ENCODE assay signal across 9 mouse cellular contexts in genomic region chr12:36380806-36381205, GRCm38 (mm10). TPM values are rescaled to one million over a fixed set of nuclear protein-coding genes. Genes with fewer than 3 reads are reported as not detected.
DNase-seq lines count a peak whose midpoint lies in the region; ATAC-seq and TF ChIP-seq lines count a peak whose summit lies in the region.
"Had no signal": no experiment of that assay in that cellular context is flagged by ENCODE, and none has a peak within 500 bp of the region (broad histone marks: within the 10 kb centered on the region; RNA-seq: fewer than 3 reads in every experiment).

No protein-coding gene starts in this region.

- DNase-seq in liver, embryonic 11.5 days (ENCODE audit: low spot score) = no peak
- DNase-seq in liver = no peak
- peak; percentile 28 for DNase-seq in embryo, embryonic 11 days
- DNase-seq in midbrain, postnatal 0 days (ENCODE audit: low spot score) = peak; percentile 11
- no peak for DNase-seq in gastrocnemius, adult 8-10 months (ENCODE audit: low spot score in 2 of 2)
- DNase-seq in left cerebral cortex, postnatal 36 days (ENCODE audit: low spot score in 2 of 2) = no peak

- no peaks in the 10 kb centered on the region for H3K36me3 ChIP-seq in liver, embryonic 11.5 days (ENCODE audit: control insufficient read depth, insufficient read depth, low read length)
- H3K36me3 ChIP-seq in intestine, postnatal 0 days (ENCODE audit: control insufficient read depth, insufficient read depth) = no peaks in the 10 kb centered on the region
- no peaks in the 10 kb centered on the region for H3K36me3 ChIP-seq in midbrain, postnatal 0 days (ENCODE audit: insufficient read depth, low read length)

- H3K27ac ChIP-seq in liver, embryonic 11.5 days (ENCODE audit: low read depth, low read length) = no peak overlapping the region
- H3K27ac ChIP-seq in intestine, postnatal 0 days (ENCODE audit: low read depth, low read length) = no peak overlapping the region
- H3K27ac ChIP-seq in midbrain, postnatal 0 days (ENCODE audit: low read depth, low read length) = peak overlapping the region; percentile 98

- no peak for ATAC-seq in liver, embryonic 11.5 days (replicated peaks; ENCODE audit: low FRiP score)
- no peak for ATAC-seq in intestine, postnatal 0 days
- no peak for ATAC-seq in midbrain, postnatal 0 days (ENCODE audit: low FRiP score)
- ATAC-seq in CD4-positive, CD25-positive, alpha-beta regulatory T cell, adult 4 months = no peak

- no peaks in the 10 kb centered on the region for H3K27me3 ChIP-seq in liver, embryonic 11.5 days (replicated peaks; ENCODE audit: control insufficient read depth, insufficient read depth, low read length)
- no peaks in the 10 kb centered on the region for H3K27me3 ChIP-seq in intestine, postnatal 0 days (replicated peaks; ENCODE audit: control insufficient read depth, insufficient read depth, low read length)
- H3K27me3 ChIP-seq in midbrain, postnatal 0 days (ENCODE audit: insufficient read depth, low read length) = no peaks in the 10 kb centered on the region

- TF ChIP-seq CTCF in intestine, postnatal 0 days (IDR thresholded peaks at IDR 0.05; ENCODE audit: low read depth) = no peak
- TF ChIP-seq CTCF in midbrain, postnatal 0 days (IDR thresholded peaks at IDR 0.05) = no peak

- 68% methylated on average over 5 of the region's 5 CpGs for WGBS in liver, embryonic 11.5 days
- 47% methylated on average over 5 of the region's 5 CpGs for WGBS in intestine, postnatal 0 days
- WGBS in midbrain, postnatal 0 days = 75% methylated on average over 5 of the region's 5 CpGs

- peak overlapping the region; percentile 77 for H3K4me2 ChIP-seq in liver, embryonic 11.5 days
- peak overlapping the region; percentile 71 for H3K4me2 ChIP-seq in intestine, postnatal 0 days (replicated peaks; ENCODE audit: low read depth)
- H3K4me2 ChIP-seq in midbrain, postnatal 0 days (ENCODE audit: low read depth, low read length, poor library complexity, severe bottlenecking) = peak overlapping the region; percentile 87; the same call in 1 of the 2 replicates

- H3K4me1 ChIP-seq in liver, embryonic 11.5 days (replicated peaks; ENCODE audit: control insufficient read depth, insufficient read depth, low read length) = peaks cover 6% of the 10 kb centered on the region
- 0 out of 2 replicates have a peak, but pooled peaks cover 7% of the 10 kb centered on the region for H3K4me1 ChIP-seq in intestine, postnatal 0 days (replicated peaks; ENCODE audit: control insufficient read depth, insufficient read depth, low read length)
- H3K4me1 ChIP-seq in midbrain, postnatal 0 days (ENCODE audit: insufficient read depth, low read length) = 0 out of 2 replicates have a peak, but pooled peaks cover 4% of the 10 kb centered on the region

- no peak overlapping the region for H3K9ac ChIP-seq in liver, embryonic 11.5 days (ENCODE audit: low read depth, low read length)
- no peak overlapping the region for H3K9ac ChIP-seq in intestine, postnatal 0 days (ENCODE audit: low read depth, low read length)
- H3K9ac ChIP-seq in midbrain, postnatal 0 days (replicated peaks; ENCODE audit: low read length, poor library complexity, severe bottlenecking) = no peak overlapping the region

- no peaks in the 10 kb centered on the region for H3K9me3 ChIP-seq in liver, embryonic 11.5 days (ENCODE audit: control insufficient read depth, low read length)
- no peaks in the 10 kb centered on the region for H3K9me3 ChIP-seq in intestine, postnatal 0 days (ENCODE audit: control insufficient read depth)
- no peaks in the 10 kb centered on the region for H3K9me3 ChIP-seq in midbrain, postnatal 0 days (ENCODE audit: low read length)
- H3K9me3 ChIP-seq: megakaryocyte, embryonic 14.5 days had no signal

- intact Hi-C loops in left cerebral cortex, postnatal 36 days (cut with DNase I) = no loop called here

- no peak overlapping the region for H3K4me3 ChIP-seq in liver, embryonic 11.5 days (ENCODE audit: low read depth, low read length)
- H3K4me3 ChIP-seq in intestine, postnatal 0 days (ENCODE audit: low read depth, low read length) = peak overlapping the region; percentile 59
- no peak overlapping the region for H3K4me3 ChIP-seq in midbrain, postnatal 0 days (ENCODE audit: low read depth, low read length)

RNA-seq across cellular contexts. Expression of gene Ispd, which starts 0.4 kb away (rescaled TPM):
- 5.0 and 5.7 TPM in 2 replicates for polyA plus RNA-seq in liver, embryonic 11.5 days (2014; fragmentation: Nextera tagmentation; extraction: Ambion mirVana)
- polyA plus RNA-seq in intestine, postnatal 0 days (2015; fragmentation: Nextera tagmentation; extraction: Ambion mirVana) = 5.2 and 5.7 TPM in 2 replicates
- 9.3 and 14.6 TPM in 2 replicates for total RNA-seq in midbrain, postnatal 0 days (2014; rRNA removed)
- 11.4 and 11.9 TPM in 2 replicates for polyA plus RNA-seq in midbrain, postnatal 0 days (2015; fragmentation: Nextera tagmentation; extraction: Ambion mirVana)
- 1 to 10 TPM; 2.7 to 3.5 (median 3.3) TPM for total RNA-seq in gastrocnemius, adult 8-10 months (2022)
- total RNA-seq in left cerebral cortex, postnatal 36 days (2021) = 10 to 100 TPM in 1 of 2 experiments, 1 to 10 TPM in 1; 8.9 to 10.8 TPM
- polyA plus RNA-seq in CD4-positive, CD25-positive, alpha-beta regulatory T cell, adult 4 months (2017; shearing (Covaris generic)) = 1 to 10 TPM; 1.8 to 2.7 TPM

RNA-seq across cellular contexts. Expression of gene D630036H23Rik, which starts 1.2 kb away (rescaled TPM):
- polyA plus RNA-seq in liver, embryonic 11.5 days (2014; fragmentation: Nextera tagmentation; extraction: Ambion mirVana) = 0.63 and 0.94 TPM in 2 replicates
- polyA plus RNA-seq in intestine, postnatal 0 days (2015; fragmentation: Nextera tagmentation; extraction: Ambion mirVana) = 2.2 and 2.7 TPM in 2 replicates
- 1.4 and 4.8 TPM in 2 replicates for total RNA-seq in midbrain, postnatal 0 days (2014; rRNA removed)
- polyA plus RNA-seq in midbrain, postnatal 0 days (2015; fragmentation: Nextera tagmentation; extraction: Ambion mirVana) = 3.1 and 3.2 TPM in 2 replicates
- under 1 TPM; 0.34 to 0.54 (median 0.52) TPM for total RNA-seq in gastrocnemius, adult 8-10 months (2022)
- total RNA-seq in left cerebral cortex, postnatal 36 days (2021) = 1 to 10 TPM; 2.2 TPM
- polyA plus RNA-seq in CD4-positive, CD25-positive, alpha-beta regulatory T cell, adult 4 months (2017; shearing (Covaris generic)) = not detected

Comparison
In these comparisons a context has a peak if more than half of its experiments do, and no peak if none do; other contexts are left out.
1. DNase-seq: peak in embryo, embryonic 11 days (single experiment) and midbrain, postnatal 0 days (single experiment); none in liver, embryonic 11.5 days (single experiment), liver (single experiment), gastrocnemius, adult 8-10 months (0 of 2) and left cerebral cortex, postnatal 36 days (0 of 2).
2. Peak in every context shown above with its lines, with median percentiles within 50 percentile points of each other: H3K4me2 ChIP-seq.